Mouse (Mus musculus) heart, embryonic 13.5 days (tissue): ENCODE measurements at regions not wholly inside any gene's neighbourhood (a gene's known extent, or its start where the extent isn't known, plus 50 kb on each side); places are given as distances from the start of the nearest gene placed in this dataset.

Experiments
- ATAC-seq: fragments of 200-750 bp; cut with Nextera tagmentation; 2 replicates; pipeline ENCODE4 v1.8.0; 2017; ENCODE audit warnings: moderate TSS enrichment; ENCODE audit not compliant: insufficient number of reproducible peaks, low FRiP score, low TSS enrichment; ENCODE audit errors: extremely low read depth
- H3K27ac ChIP-seq: fragments of 300-500 bp; sonication (generic); replicated peaks from 2 replicates; pipeline ENCODE4 v1.5.1; 2015; ENCODE audit warnings: moderate library complexity, mild to moderate bottlenecking, inconsistent platforms
- H3K27me3 ChIP-seq: fragments of 300-500 bp; sonication (generic); replicated peaks from 2 replicates; pipeline ENCODE4 v1.6.1; 2015; ENCODE audit warnings: mild to moderate bottlenecking, inconsistent platforms
- H3K36me3 ChIP-seq: fragments of 300-500 bp; sonication (generic); 2 replicates; pipeline ENCODE4 v1.6.1; 2015; ENCODE audit warnings: mild to moderate bottlenecking, inconsistent platforms
- H3K4me1 ChIP-seq: fragments of 300-500 bp; sonication (generic); 2 replicates; pipeline ENCODE4 v1.6.1; 2015; ENCODE audit warnings: inconsistent platforms
- H3K4me2 ChIP-seq: fragments of 300-500 bp; sonication (generic); 2 replicates; pipeline ENCODE4 v1.6.1; 2015; ENCODE audit warnings: inconsistent platforms, mild to moderate bottlenecking, moderate library complexity
- H3K4me3 ChIP-seq: fragments of 300-500 bp; sonication (generic); 2 replicates; pipeline ENCODE4 v1.5.1; 2015; ENCODE audit warnings: moderate library complexity, mild to moderate bottlenecking, inconsistent platforms
- H3K9ac ChIP-seq: fragments of 300-500 bp; sonication (generic); 2 replicates; pipeline ENCODE4 v1.6.1; 2015; ENCODE audit warnings: inconsistent platforms, mild to moderate bottlenecking, moderate library complexity
- H3K9me3 ChIP-seq: fragments of 300-500 bp; sonication (generic); 2 replicates; pipeline ENCODE4 v1.6.1; 2016; ENCODE audit warnings: inconsistent platforms
- WGBS: fragments of 180-500 bp; shearing (Covaris S2); methylation state at CpG from one replicate; pipeline ENCODE4 v1.1.7; 2015; ENCODE audit warnings: mixed read lengths; 5-methylcytosine and 5-hydroxymethylcytosine counted together

DNA sequence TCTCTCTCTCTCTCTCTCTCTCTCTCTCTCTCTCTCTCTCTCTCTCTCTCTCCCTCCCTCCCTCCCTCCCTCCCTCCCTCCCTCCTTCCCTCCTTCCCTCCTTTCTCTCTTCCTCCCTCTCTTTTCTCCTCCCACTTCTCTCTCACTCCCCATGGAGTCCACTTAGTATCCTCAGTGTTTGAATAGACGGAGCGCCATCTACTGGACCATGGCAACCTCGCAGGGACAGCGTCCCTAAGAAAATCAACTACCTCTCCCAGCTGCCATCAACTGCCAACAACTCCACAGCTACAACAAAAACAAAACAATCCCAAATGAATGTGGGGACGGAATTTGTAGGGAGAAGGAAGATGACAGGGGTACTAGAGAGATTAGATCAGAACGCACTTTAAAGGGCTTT is 69.5 kb upstream of the Gls start:
- WGBS, result 8% methylated on average over 6 of the region's 6 CpGs

DNA sequence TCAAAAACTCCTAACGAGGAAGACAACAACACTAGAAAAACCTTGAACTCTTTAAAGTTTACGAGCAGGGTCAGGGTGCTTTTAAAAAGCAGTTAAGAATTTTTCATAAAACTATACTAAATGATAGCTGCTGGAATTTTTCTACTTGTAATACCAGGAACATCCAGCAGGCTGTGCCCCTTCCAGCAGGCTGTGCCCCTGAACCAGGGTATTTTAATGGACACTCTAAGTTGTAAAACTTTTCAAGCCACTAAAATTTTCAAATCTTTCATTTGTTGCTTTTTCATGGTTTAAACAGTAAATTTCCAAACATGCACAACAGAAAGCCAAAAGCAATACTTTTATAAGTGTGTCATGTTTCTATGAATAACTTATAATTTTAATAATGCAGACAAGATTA is 68.2 kb upstream of the Gls start:
- WGBS, result 51% methylated on average over 2 of the region's 2 CpGs
- no peaks in the 10 kb centered on the region for H3K9me3 ChIP-seq

More for the DNA sequence above, 69.5 kb upstream of the Gls start:
- no peak for ATAC-seq
- Histone ChIP-seq H3K9ac (no peak overlapping the region), H3K27ac (no peak overlapping the region), H3K36me3 (no peaks in the 10 kb centered on the region), H3K4me1 (no peaks in the 10 kb centered on the region), H3K4me3 (no peak overlapping the region), H3K27me3 (no peaks in the 10 kb centered on the region), H3K9me3 (no peaks in the 10 kb centered on the region), H3K4me2 (peak overlapping the region; percentile 17)

DNA sequence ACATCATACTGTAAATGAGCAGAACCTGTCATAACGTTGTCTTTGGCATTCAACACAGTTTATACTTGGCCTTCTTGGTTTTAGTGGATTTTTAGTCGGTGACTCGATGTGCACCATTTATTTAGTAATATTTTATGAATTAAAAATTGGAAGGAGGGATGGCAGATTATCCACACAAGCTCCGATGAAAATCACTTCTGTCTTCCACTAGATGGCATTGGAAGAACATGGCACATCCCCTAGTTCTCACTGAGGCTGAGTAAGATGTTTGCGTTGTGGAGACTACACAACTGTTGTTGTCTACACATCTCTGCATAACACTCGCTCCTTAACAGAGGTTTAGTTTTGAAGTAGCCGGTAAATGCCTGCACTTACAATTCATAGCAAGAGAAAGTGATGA is 66.5 kb upstream of the Gls start:
- Histone ChIP-seq H3K9ac (no peak overlapping the region), H3K27ac (no peak overlapping the region), H3K4me1 (no peaks in the 10 kb centered on the region), H3K4me2 (no peak overlapping the region), H3K27me3 (no peaks in the 10 kb centered on the region), H3K4me3 (no peak overlapping the region), H3K36me3 (no peaks in the 10 kb centered on the region), H3K9me3 (no peaks in the 10 kb centered on the region)
- 57% methylated on average over 7 of the region's 7 CpGs for WGBS
- no peak for ATAC-seq

More for the DNA sequence above, 68.2 kb upstream of the Gls start:
- Histone ChIP-seq H3K9ac (no peak overlapping the region), H3K36me3 (no peaks in the 10 kb centered on the region), H3K27me3 (no peaks in the 10 kb centered on the region), H3K4me1 (no peaks in the 10 kb centered on the region), H3K4me2 (no peak overlapping the region), H3K4me3 (no peak overlapping the region), H3K27ac (no peak overlapping the region)
- ATAC-seq, result no peak

DNA sequence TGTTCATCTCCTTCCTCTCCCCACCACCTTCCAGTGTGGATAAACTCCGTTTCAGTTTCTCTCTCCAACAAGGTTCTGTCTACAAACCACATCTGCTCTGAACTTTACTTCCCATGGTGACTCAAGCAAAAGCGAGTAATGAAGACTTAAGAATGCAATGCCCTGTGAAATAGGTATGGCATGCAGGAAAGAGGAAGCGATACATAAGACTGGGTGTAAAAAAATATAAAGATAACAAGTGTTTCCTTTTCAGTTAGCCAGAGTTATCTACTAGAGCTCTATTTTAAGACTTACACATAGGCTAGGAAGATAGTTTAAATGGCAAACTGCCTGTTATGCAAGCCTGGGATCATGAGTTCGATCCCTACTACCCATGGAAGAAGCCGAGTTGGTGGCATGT is 65.3 kb upstream of the Gls start:
- H3K27me3 ChIP-seq, result no peaks in the 10 kb centered on the region
- 60% methylated on average over 5 of the region's 5 CpGs for WGBS
- no peaks in the 10 kb centered on the region for H3K36me3 ChIP-seq
- H3K27ac ChIP-seq, result no peak overlapping the region
- no peak for ATAC-seq
- no peak overlapping the region for H3K9ac ChIP-seq
- no peaks in the 10 kb centered on the region for H3K9me3 ChIP-seq
- H3K4me3 ChIP-seq, result no peak overlapping the region
- no peaks in the 10 kb centered on the region for H3K4me1 ChIP-seq
- no peak overlapping the region for H3K4me2 ChIP-seq

DNA sequence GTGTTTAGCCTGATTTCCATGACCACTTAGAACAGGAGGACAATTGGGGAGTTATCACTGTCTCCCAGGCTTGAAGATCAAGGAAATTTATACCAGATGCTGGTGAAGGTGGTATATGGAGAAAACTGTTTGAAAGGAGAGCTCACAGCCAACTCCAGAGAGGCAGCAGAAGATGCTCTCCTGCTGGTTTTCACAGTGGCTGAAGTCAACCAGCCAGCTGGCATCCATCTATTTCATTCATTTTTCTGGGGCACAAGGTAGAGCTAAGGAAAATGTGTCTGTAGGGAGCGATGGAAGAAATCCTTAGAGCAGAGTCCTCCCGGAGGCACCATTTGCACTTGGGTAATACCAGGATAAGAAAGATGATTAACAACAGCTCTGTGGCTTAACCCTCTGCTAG is 63.1 kb upstream of the Gls start:
- H3K36me3 ChIP-seq, result no peaks in the 10 kb centered on the region
- no peak for ATAC-seq
- no peak overlapping the region for H3K4me2 ChIP-seq
- WGBS, result 40% methylated on average over 2 of the region's 2 CpGs
- no peak overlapping the region for H3K27ac ChIP-seq
- no peak overlapping the region for H3K9ac ChIP-seq
- H3K9me3 ChIP-seq, result no peaks in the 10 kb centered on the region
- H3K4me3 ChIP-seq, result no peak overlapping the region
- H3K27me3 ChIP-seq, result no peaks in the 10 kb centered on the region
- no peaks in the 10 kb centered on the region for H3K4me1 ChIP-seq

DNA sequence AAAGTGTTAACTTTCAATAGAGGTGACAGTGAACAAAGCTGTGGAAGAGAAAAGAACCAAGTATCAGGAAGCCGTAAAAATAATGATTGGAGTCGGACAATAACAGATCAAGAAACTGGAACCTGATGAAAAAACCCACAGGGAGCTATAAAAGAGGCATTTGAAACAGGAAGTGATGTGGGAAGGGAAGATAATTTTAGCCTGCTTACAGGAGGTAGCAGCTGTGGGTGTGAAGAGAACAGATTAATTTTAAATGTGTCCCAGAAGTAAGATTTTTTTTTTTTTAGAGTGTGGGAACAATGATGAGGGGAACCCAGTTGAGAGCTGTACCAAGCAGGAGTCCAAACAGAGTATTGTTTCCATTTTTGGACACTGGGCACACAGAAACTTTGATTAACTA is 61.5 kb upstream of the Gls start:
- no peaks in the 10 kb centered on the region for H3K36me3 ChIP-seq
- no peak overlapping the region for H3K27ac ChIP-seq
- no peaks in the 10 kb centered on the region for H3K4me1 ChIP-seq
- no peaks in the 10 kb centered on the region for H3K27me3 ChIP-seq
- 67% methylated on average over 2 of the region's 2 CpGs for WGBS
- ATAC-seq, result no peak
- H3K4me2 ChIP-seq, result no peak overlapping the region
- H3K9me3 ChIP-seq, result no peaks in the 10 kb centered on the region
- H3K4me3 ChIP-seq, result no peak overlapping the region
- H3K9ac ChIP-seq, result no peak overlapping the region

DNA sequence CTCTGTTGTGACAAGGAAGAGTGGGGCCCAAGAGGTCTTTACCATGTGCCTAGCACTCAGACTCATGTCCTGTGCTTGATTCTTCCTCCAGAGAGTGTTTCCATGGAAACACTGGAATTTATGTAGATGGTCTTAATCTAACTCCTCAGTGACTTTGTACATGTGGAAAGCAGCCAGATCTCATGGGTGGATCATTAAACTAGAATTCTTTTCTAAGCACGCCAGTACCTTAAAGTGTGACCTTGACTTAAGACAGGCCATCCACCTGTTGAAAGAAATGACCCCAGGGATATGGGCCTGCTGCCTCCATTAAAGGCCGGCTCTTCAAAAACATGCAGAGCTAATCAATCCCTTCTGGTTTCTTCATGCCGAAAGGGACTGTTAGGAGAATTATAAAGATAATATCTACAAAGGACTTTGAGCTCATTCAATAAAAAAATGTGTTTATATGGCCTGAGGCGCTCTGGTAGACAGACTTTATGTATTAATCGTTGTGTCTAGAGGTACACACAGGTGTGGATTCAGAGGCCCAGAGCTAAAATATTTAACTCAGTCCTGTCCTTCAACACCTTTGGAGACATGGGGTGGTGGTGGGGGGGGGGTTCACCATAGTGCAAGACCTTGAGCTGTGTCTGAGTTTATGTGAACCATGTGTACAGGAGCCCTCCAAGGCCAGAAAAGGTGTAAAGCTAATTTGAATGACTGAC is 60.5 kb upstream of the Gls start:
- H3K4me2 ChIP-seq, result no peak overlapping the region
- no peak overlapping the region for H3K4me3 ChIP-seq
- H3K4me1 ChIP-seq, result no peaks in the 10 kb centered on the region
- no peaks in the 10 kb centered on the region for H3K9me3 ChIP-seq
- ATAC-seq, result no peak
- H3K27ac ChIP-seq, result no peak overlapping the region
- WGBS, result 76% methylated on average over 5 of the region's 5 CpGs
- no peaks in the 10 kb centered on the region for H3K36me3 ChIP-seq
- H3K27me3 ChIP-seq, result no peaks in the 10 kb centered on the region
- no peak overlapping the region for H3K9ac ChIP-seq
